Mouse (Mus musculus) heart, adult 9 months (tissue): ENCODE measurements around the gene Dock7.

Experiments
- DNase-seq, 2 experiments: peaks; one replicate each; pipeline ENCODE4 v3.0.0; 2022; ENCODE audit warnings: low spot score in 2 of 2

Dock7 gene

DNA sequence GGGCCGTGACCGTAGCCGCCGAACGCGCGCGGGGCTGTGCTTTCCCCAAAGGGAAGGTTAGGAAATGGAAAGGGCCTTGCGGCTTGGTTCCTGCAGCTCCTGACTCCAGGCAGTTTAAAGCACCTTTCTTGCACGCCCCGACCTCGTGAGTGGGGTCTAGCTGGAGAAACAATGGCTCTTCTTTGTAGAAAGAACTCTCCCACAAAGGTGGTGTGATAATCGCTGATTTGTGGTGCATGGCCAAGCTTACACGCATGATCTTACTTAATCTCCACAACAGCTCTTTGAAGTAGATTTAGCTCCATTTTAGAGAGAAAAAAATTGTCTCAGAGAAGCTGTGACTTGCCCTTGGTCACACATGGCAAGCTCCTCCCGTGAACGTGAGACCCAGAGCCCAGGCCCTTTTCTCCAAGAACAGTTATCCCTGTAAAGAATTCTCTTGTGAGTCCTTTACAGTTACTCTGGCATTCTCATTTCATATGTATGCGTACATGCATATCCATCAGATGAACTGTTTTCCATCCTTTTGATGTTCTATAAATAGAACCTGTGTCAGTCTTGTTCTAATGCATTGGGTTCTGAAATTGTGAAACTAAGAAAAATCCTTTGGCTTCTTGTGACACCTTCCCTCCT is 524 bp upstream of the Dock7 start:
- DNase-seq: no peak

- no peak for DNase-seq
Measured at GRCm38 (mm10) chr4:99119051-99119450, 1.7 kb downstream of the Dock7 start.

- DNase-seq: no peak
Measured at GRCm38 (mm10) chr4:99115797-99116196, 4.9 kb downstream of the Dock7 start.

DNA sequence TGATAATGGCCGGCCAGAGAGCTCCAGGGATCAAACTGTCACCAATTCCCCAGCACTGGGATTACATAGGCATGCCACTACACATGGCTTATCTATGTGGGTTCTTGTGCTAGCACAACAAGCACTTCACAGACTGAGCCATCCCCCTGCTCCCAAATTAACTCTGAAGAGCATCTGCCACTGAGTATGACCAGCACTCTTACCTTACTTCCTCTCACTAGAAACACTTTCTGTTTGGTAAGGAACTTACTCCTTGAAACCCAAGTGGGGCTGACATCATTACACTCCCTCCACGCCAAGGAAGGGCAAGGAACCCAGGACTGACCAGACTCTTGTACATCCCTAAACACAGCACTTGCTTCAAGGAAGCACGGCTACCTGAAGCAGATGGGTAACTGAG is 9.0 kb downstream of the Dock7 start:
- no peak for DNase-seq

DNA sequence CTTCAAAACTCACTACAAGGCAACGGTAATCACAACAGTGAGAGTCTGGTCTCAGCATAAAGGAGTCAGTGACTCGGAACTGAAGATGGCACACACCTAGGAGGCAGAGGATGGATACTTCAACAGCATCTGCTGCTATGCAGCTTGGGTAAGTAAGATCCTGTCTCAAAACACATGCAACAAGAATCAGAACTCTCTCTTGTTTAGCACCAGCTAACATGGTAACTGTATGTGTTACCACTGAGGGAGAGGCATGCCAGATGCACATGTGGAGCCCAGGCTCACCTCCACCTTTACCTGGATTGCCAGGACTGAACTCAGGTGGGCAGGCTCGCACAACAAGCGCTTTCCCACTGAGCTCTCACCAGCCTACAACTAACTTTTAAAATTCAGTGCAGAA is 11.9 kb downstream of the Dock7 start:
- no peak for DNase-seq

DNA sequence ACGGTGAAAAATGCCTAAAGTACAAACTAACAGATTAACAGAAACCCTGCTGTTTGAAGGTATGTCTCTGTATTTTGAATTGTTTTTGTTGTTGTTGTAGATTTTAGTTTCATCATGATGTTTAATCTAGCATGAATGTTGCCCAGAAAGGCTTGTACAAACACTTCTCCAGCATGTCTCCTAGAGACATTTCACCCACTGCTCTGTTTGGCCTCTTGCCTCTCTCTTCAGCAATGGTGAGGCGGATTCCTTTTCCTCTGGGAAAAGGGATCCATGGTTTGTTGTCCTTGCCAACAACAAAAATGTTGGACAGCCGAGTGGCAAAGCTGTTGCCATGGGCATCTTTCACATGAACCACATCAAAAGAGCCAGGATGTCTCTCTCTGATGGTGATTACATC is 17.9 kb downstream of the Dock7 start:
- no peak for DNase-seq

GRCm38 (mm10) chr4:99100724-99101123 is 20.0 kb downstream of the Dock7 start:
- DNase-seq: no peak

- no peak for DNase-seq
Measured at GRCm38 (mm10) chr4:99091777-99092176, 28.9 kb downstream of the Dock7 start.

GRCm38 (mm10) chr4:99091151-99091701 is 29.5 kb downstream of the Dock7 start:
- no peak for DNase-seq

DNA sequence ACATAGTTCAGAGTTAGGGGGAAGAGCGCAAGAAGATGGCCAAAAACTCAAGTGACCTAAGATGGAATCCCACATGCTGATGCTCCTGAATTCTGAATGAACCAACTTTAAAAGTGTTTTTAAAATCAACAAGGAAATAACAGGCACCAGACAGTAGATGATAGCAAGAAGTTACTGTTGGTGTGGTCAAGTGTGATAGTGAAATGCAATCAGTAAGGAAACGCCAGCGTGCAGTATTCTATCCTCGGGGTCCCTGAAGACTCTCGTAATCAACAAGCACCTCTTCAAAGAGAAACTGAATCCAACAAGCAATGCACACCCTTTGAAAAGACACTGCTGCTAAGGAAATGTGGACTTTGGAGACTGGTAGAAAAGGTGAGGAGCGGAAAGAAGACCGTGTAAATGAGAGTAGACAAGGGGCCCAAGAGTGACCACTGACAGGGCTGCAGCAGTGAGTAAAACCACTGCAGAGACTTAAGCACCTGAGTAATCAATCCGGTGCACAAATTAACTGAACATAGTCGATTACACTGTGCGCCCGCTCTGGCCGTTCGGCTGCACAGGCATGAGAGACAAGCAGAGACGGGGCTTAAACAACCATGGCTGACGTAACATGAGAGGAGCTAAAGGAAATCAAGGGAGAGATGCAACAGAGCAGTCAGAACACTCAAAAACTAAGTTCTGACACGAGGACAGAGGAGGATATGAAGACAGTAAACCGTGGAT is 32.8 kb downstream of the Dock7 start:
- no peak for DNase-seq

- no peak for DNase-seq
Measured at GRCm38 (mm10) chr4:99083862-99084261, 36.9 kb downstream of the Dock7 start.

DNA sequence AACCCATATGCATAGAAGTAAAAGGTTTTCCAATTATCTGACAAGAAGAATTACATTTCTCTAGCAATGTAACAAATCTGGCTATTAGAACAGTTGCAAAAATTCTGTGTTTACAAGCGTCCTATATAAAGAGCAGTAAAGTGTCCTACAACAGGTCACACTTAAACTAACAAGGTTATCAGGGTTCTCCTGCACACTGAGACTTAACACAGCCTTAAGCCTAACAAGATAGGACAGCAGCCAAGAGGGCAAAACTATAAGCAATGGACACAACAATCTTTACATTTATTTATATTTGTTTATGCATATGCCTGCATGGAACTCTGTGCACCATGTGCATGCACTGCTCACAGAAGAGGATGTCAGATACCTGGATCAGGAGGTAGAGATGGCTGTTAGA is 39.5 kb downstream of the Dock7 start:
- DNase-seq: no peak

- no peak for DNase-seq
Measured at GRCm38 (mm10) chr4:99078005-99078404, 42.7 kb downstream of the Dock7 start.

- no peak for DNase-seq
Measured at GRCm38 (mm10) chr4:99068806-99069205, 51.9 kb downstream of the Dock7 start.

GRCm38 (mm10) chr4:99064524-99064923 is 56.2 kb downstream of the Dock7 start:
- DNase-seq: no peak

DNA sequence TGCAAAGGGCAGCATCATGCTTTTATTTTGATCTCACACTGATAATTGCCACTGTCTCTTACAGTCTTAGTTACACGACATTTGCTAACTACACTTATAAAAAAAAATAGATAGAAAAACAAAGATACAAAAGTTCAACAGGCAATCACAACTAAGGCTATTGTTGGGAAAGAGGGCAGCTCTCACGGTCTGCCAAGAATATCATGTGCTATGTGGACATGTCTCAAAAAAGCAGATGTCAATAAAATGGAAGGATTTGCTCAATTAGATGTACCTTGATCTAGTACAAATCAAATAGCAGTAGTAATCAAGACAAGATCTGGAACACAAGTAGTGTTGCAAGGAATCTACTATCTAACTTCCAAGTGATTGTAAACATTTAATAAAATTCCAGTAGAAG is 72.1 kb downstream of the Dock7 start:
- DNase-seq: no peak

- DNase-seq: no peak
Measured at GRCm38 (mm10) chr4:99046471-99046870, 74.2 kb downstream of the Dock7 start.

- DNase-seq: no peak
Measured at GRCm38 (mm10) chr4:99044854-99045253, 75.9 kb downstream of the Dock7 start.

- DNase-seq: peak in 1 of 2 experiments; percentile 12
Measured at GRCm38 (mm10) chr4:99032921-99033320, 87.8 kb downstream of the Dock7 start.

DNA sequence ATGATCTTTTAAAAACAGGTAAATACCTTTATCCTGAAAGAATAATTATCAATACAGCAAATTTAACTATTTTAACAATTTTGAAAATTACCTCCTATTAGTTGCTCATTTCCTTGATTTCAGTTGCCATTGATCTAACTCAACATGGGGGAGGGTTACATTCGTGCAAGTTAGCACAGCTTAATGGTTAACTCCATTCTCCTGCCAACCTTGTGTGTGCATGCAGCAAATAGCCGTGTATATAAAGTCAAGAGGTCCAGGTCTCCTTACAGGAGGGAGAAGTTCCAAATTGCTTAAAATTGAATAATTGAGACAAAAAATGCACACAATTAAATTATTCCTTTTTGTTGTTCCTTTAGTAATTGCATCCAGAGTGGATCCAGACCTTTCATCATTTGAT is 90.0 kb downstream of the Dock7 start, which contains the start of gene Angptl3:
Gene Angptl3 (plus strand): TSS at position 269 of the 400 bp plus-strand sequence.
- no peak for DNase-seq

GRCm38 (mm10) chr4:99028377-99028776 is 92.3 kb downstream of the Dock7 start:
- DNase-seq: no peak

DNA sequence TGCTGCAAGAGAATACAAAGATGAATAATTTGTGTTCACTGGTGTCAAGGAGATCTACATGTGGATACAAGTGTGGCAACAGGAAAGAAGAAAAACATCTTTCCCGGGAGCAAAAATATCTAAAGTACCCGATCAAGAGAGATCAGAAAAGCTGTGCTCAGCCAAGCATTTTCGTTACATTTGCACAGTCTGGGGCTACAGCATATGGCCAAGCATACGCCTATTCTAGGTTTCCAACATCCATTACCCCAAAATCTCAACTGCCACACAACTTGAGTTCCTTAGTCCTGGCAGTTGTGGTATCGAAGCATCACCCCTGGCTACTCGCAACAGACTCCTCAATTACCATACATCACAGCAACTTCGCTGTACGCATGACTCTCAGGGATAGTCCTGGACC is 98.5 kb downstream of the Dock7 start:
- no peak for DNase-seq

- DNase-seq: no peak
Measured at GRCm38 (mm10) chr4:99011039-99011438, 109.7 kb downstream of the Dock7 start.
